Mouse (Mus musculus) MEL (cell line): ENCODE results near the gene Cd5l.

ENCODE experiments used
- CTCF ChIP-seq, 3 experiments: IDR thresholded peaks in 2 of 3; conservative IDR thresholded peaks in 1 of 3; 2 replicates each; pipeline ENCODE4 v1.5.1; 2011 to 2012; ENCODE audit warnings: low read length in 3 of 3, low read depth in 2 of 3, mild to moderate bottlenecking in 2 of 3, improper control_type of control experiment in 1 of 3, inconsistent platforms in 1 of 3, mixed read lengths in 1 of 3, moderate library complexity in 1 of 3; ENCODE audit not compliant: control insufficient read depth in 1 of 3, insufficient read depth in 1 of 3, poor library complexity in 1 of 3, severe bottlenecking in 1 of 3
- ETS1 ChIP-seq: IDR thresholded peaks from 2 replicates; pipeline ENCODE4 v1.6.1; 2012; ENCODE audit warnings: low read depth, mild to moderate bottlenecking, inconsistent platforms, low read length, improper control_type of control experiment, moderate library complexity
- HCFC1 ChIP-seq: IDR thresholded peaks from 2 replicates; pipeline ENCODE4 v1.6.1; 2012; ENCODE audit warnings: low read depth, mild to moderate bottlenecking, inconsistent platforms, low read length, improper control_type of control experiment, moderate library complexity
- JUND ChIP-seq: IDR thresholded peaks from 2 replicates; pipeline ENCODE4 v1.6.1; 2011; ENCODE audit warnings: low read depth, mild to moderate bottlenecking, improper control_type of control experiment, low read length
- MAX ChIP-seq: IDR thresholded peaks from 2 replicates; pipeline ENCODE4 v1.6.1; 2011; ENCODE audit warnings: low read length, improper control_type of control experiment
- POLR2A ChIP-seq, 2 experiments: IDR thresholded peaks; 2 replicates each; pipeline ENCODE4 v1.6.1; 2011 to 2012; ENCODE audit warnings: low read length in 2 of 2, mild to moderate bottlenecking in 2 of 2, control low read depth in 1 of 2, improper control_type of control experiment in 1 of 2, low read depth in 1 of 2, moderate library complexity in 1 of 2; ENCODE audit not compliant: control insufficient read depth in 1 of 2, insufficient read depth in 1 of 2, poor library complexity in 1 of 2
- TBP ChIP-seq: IDR thresholded peaks from 2 replicates; pipeline ENCODE4 v1.8.0; 2011; ENCODE audit warnings: low read depth, low read length, improper control_type of control experiment
- USF1 ChIP-seq: IDR thresholded peaks from 2 replicates; pipeline ENCODE4 v1.6.1; 2014; ENCODE audit warnings: low read depth, mild to moderate bottlenecking, inconsistent platforms, low read length, improper control_type of control experiment, moderate library complexity

GRCm38 (mm10) chr3:87323778-87324177, 33.9 kb upstream of the Cd5l start:
- TF ChIP-seq ETS1 (no peak), HCFC1 (no peak), USF1 (no peak), TBP (no peak), POLR2A (IDR thresholded peaks at IDR 0.05; ENCODE audit: control insufficient read depth in 1 of 2, insufficient read depth in 1 of 2, low read depth in 1 of 2, low read length in 2 of 2, poor library complexity in 1 of 2) (no peak), CTCF (IDR thresholded peaks at IDR 0.05 in 2 of 3, conservative IDR thresholded peaks at IDR 0.05 in 1 of 3; ENCODE audit: control insufficient read depth in 1 of 3, insufficient read depth in 1 of 3, low read depth in 2 of 3, low read length in 3 of 3, poor library complexity in 1 of 3, severe bottlenecking in 1 of 3) (peak in 1 of 3 experiments; percentile 14; a peak in 1 of 6 replicates), MAX (no peak), JUND (no peak)
